Mouse (Mus musculus) kidney, embryonic 15.5 days (tissue): Measurements from ENCODE around the gene Pdhx. TPM values are rescaled to one million over a fixed set of nuclear protein-coding genes. Genes with fewer than 3 reads are reported as not detected.
A peak's percentile ranks its signal among the peaks of the same experiment; 100 is the strongest.

Experiments used
- ATAC-seq: fragments of 200-750 bp; cut with Nextera tagmentation; replicated peaks from 2 replicates; pipeline ENCODE4 v1.8.0; 2017; ENCODE audit warnings: moderate TSS enrichment; ENCODE audit not compliant: low FRiP score
- H3K27ac ChIP-seq: fragments of 300-500 bp; sonication (generic); 2 replicates; pipeline ENCODE4 v1.5.1; 2015; ENCODE audit warnings: mild to moderate bottlenecking, inconsistent platforms
- H3K27me3 ChIP-seq: fragments of 300-500 bp; sonication (generic); 2 replicates; pipeline ENCODE4 v1.6.1; 2015; ENCODE audit warnings: inconsistent platforms
- H3K36me3 ChIP-seq: fragments of 300-500 bp; sonication (generic); 2 replicates; pipeline ENCODE4 v1.6.1; 2015; ENCODE audit warnings: inconsistent platforms
- H3K4me1 ChIP-seq: fragments of 300-500 bp; sonication (generic); 2 replicates; pipeline ENCODE4 v1.6.1; 2015; ENCODE audit warnings: inconsistent platforms
- H3K4me2 ChIP-seq: fragments of 300-500 bp; sonication (generic); 2 replicates; pipeline ENCODE4 v1.6.1; 2015; ENCODE audit warnings: moderate library complexity, mild to moderate bottlenecking, inconsistent platforms
- H3K4me3 ChIP-seq: fragments of 300-500 bp; sonication (generic); replicated peaks from 2 replicates; pipeline ENCODE4 v1.5.1; 2015; ENCODE audit warnings: mild to moderate bottlenecking, inconsistent platforms
- H3K9ac ChIP-seq: fragments of 300-500 bp; sonication (generic); 2 replicates; pipeline ENCODE4 v1.6.1; 2015; ENCODE audit warnings: mild to moderate bottlenecking, inconsistent platforms
- H3K9me3 ChIP-seq: fragments of 300-500 bp; sonication (generic); replicated peaks from 2 replicates; pipeline ENCODE4 v1.6.1; 2016; ENCODE audit warnings: inconsistent platforms
- WGBS: fragments of 180-500 bp; shearing (Covaris S2); methylation state at CpG from one replicate; pipeline ENCODE4 v1.1.7; 2015; ENCODE audit warnings: mixed read lengths; 5-methylcytosine and 5-hydroxymethylcytosine counted together
- polyA plus RNA-seq: library from polyadenylated mRNA; unstranded; fragments of >200 nt; fragmentation: Nextera tagmentation; extraction: Ambion mirVana; gene quantifications from 2 replicates; pipeline ENCODE4 v1.2.1, GENCODE M21; 2015

Gene Pdhx
- polyA plus RNA-seq, 1 experiment from 2014 or later = 43.0 TPM

GRCm38 (mm10) chr2:103004599-103004998, 68.7 kb downstream of the Pdhx start:
- Histone ChIP-seq H3K36me3 (no peaks in the 10 kb centered on the region), H3K9me3 (no peaks in the 10 kb centered on the region), H3K27me3 (no peaks in the 10 kb centered on the region), H3K4me3 (no peak overlapping the region), H3K9ac (no peak overlapping the region), H3K4me1 (no peaks in the 10 kb centered on the region), H3K4me2 (no peak overlapping the region), H3K27ac (no peak overlapping the region)
- 0 out of 2 replicates have a peak, but pooled peaks have one; percentile 49 for ATAC-seq
- 27% methylated on average over 7 of the region's 7 CpGs for WGBS

GRCm38 (mm10) chr2:102999153-102999575, 74.1 kb downstream of the Pdhx start:
- no peak for ATAC-seq
- Histone ChIP-seq H3K36me3 (no peaks in the 10 kb centered on the region), H3K4me1 (no peaks in the 10 kb centered on the region), H3K9ac (no peak overlapping the region), H3K27ac (no peak overlapping the region), H3K9me3 (no peaks in the 10 kb centered on the region), H3K4me3 (no peak overlapping the region), H3K4me2 (no peak overlapping the region), H3K27me3 (no peaks in the 10 kb centered on the region)
- 41% methylated on average over 6 of the region's 6 CpGs for WGBS

GRCm38 (mm10) chr2:102998356-102998755, 75.0 kb downstream of the Pdhx start:
- Histone ChIP-seq H3K9ac (no peak overlapping the region), H3K4me1 (no peaks in the 10 kb centered on the region), H3K36me3 (no peaks in the 10 kb centered on the region), H3K27ac (no peak overlapping the region), H3K9me3 (no peaks in the 10 kb centered on the region), H3K4me2 (no peak overlapping the region), H3K27me3 (no peaks in the 10 kb centered on the region), H3K4me3 (no peak overlapping the region)
- no peak for ATAC-seq
- WGBS = 30% methylated on average over 5 of the region's 5 CpGs

- no peak overlapping the region for H3K4me2 ChIP-seq
- no peak for ATAC-seq
- 82% methylated on average over 1 of the region's 1 CpGs for WGBS
Observed at GRCm38 (mm10) chr2:102997874-102998273, 75.4 kb downstream of the Pdhx start.

GRCm38 (mm10) chr2:102993841-102994607, 79.3 kb downstream of the Pdhx start:
- Histone ChIP-seq H3K27me3 (no peaks in the 10 kb centered on the region), H3K4me1 (no peaks in the 10 kb centered on the region), H3K4me2 (no peak overlapping the region), H3K27ac (no peak overlapping the region), H3K36me3 (no peaks in the 10 kb centered on the region), H3K9ac (no peak overlapping the region), H3K9me3 (no peaks in the 10 kb centered on the region), H3K4me3 (no peak overlapping the region)
- WGBS = 83% methylated on average over 3 of the region's 3 CpGs
- no peak for ATAC-seq

More at GRCm38 (mm10) chr2:102997874-102998273, 75.4 kb downstream of the Pdhx start:
- no peak overlapping the region for H3K4me3 ChIP-seq
- no peaks in the 10 kb centered on the region for H3K36me3 ChIP-seq
- H3K27ac ChIP-seq = no peak overlapping the region
- no peak overlapping the region for H3K9ac ChIP-seq
- no peaks in the 10 kb centered on the region for H3K27me3 ChIP-seq
- H3K4me1 ChIP-seq = no peaks in the 10 kb centered on the region
- H3K9me3 ChIP-seq = no peaks in the 10 kb centered on the region

GRCm38 (mm10) chr2:102992405-102992804, 80.9 kb downstream of the Pdhx start:
- Histone ChIP-seq H3K9me3 (no peaks in the 10 kb centered on the region), H3K4me3 (no peak overlapping the region), H3K4me1 (no peaks in the 10 kb centered on the region), H3K9ac (no peak overlapping the region), H3K4me2 (no peak overlapping the region), H3K27me3 (no peaks in the 10 kb centered on the region), H3K36me3 (no peaks in the 10 kb centered on the region), H3K27ac (no peak overlapping the region)
- no peak for ATAC-seq
- WGBS = 66% methylated on average over 6 of the region's 6 CpGs

GRCm38 (mm10) chr2:102990301-102990702, 83.0 kb downstream of the Pdhx start:
- ATAC-seq = no peak
- Histone ChIP-seq H3K27ac (no peak overlapping the region), H3K4me1 (no peaks in the 10 kb centered on the region), H3K9me3 (no peaks in the 10 kb centered on the region), H3K4me3 (no peak overlapping the region), H3K27me3 (no peaks in the 10 kb centered on the region), H3K36me3 (no peaks in the 10 kb centered on the region), H3K4me2 (no peak overlapping the region), H3K9ac (no peak overlapping the region)
- WGBS = 41% methylated on average over 2 of the region's 2 CpGs

GRCm38 (mm10) chr2:102989446-102989845, 83.9 kb downstream of the Pdhx start:
- Histone ChIP-seq H3K27me3 (no peaks in the 10 kb centered on the region), H3K36me3 (no peaks in the 10 kb centered on the region), H3K4me3 (no peak overlapping the region), H3K9me3 (no peaks in the 10 kb centered on the region), H3K4me2 (no peak overlapping the region), H3K4me1 (no peaks in the 10 kb centered on the region), H3K27ac (no peak overlapping the region), H3K9ac (no peak overlapping the region)
- WGBS = 91% methylated on average over 1 of the region's 1 CpGs
- no peak for ATAC-seq

- Histone ChIP-seq H3K9ac (no peak overlapping the region), H3K27ac (no peak overlapping the region), H3K9me3 (no peaks in the 10 kb centered on the region), H3K4me3 (no peak overlapping the region), H3K4me1 (no peaks in the 10 kb centered on the region), H3K4me2 (no peak overlapping the region), H3K27me3 (no peaks in the 10 kb centered on the region), H3K36me3 (no peaks in the 10 kb centered on the region)
- ATAC-seq = no peak
- WGBS = 96% methylated on average over 4 of the region's 4 CpGs
Observed at GRCm38 (mm10) chr2:102987708-102988010, 85.7 kb downstream of the Pdhx start.

GRCm38 (mm10) chr2:102986964-102987707, 86.2 kb downstream of the Pdhx start:
- ATAC-seq = no peak
- WGBS = 82% methylated on average over 6 of the region's 6 CpGs

GRCm38 (mm10) chr2:102986424-102986823, 86.9 kb downstream of the Pdhx start:
- Histone ChIP-seq H3K9me3 (no peaks in the 10 kb centered on the region), H3K4me1 (no peaks in the 10 kb centered on the region), H3K4me2 (no peak overlapping the region), H3K27me3 (no peaks in the 10 kb centered on the region), H3K36me3 (no peaks in the 10 kb centered on the region), H3K27ac (no peak overlapping the region), H3K4me3 (no peak overlapping the region), H3K9ac (no peak overlapping the region)
- ATAC-seq = no peak
- WGBS = 82% methylated on average over 3 of the region's 3 CpGs

More at GRCm38 (mm10) chr2:102986964-102987707, 86.2 kb downstream of the Pdhx start:
- no peak overlapping the region for H3K4me2 ChIP-seq
- H3K9me3 ChIP-seq = no peaks in the 10 kb centered on the region
- H3K36me3 ChIP-seq = no peaks in the 10 kb centered on the region
- no peak overlapping the region for H3K27ac ChIP-seq
- H3K4me1 ChIP-seq = no peaks in the 10 kb centered on the region
- no peak overlapping the region for H3K4me3 ChIP-seq
- no peak overlapping the region for H3K9ac ChIP-seq
- no peaks in the 10 kb centered on the region for H3K27me3 ChIP-seq

- ATAC-seq = no peak
- no peak overlapping the region for H3K27ac ChIP-seq
- H3K4me2 ChIP-seq = no peak overlapping the region
- no peak overlapping the region for H3K4me3 ChIP-seq
- H3K4me1 ChIP-seq = no peaks in the 10 kb centered on the region
- 76% methylated on average over 2 of the region's 2 CpGs for WGBS
- no peaks in the 10 kb centered on the region for H3K36me3 ChIP-seq
- no peaks in the 10 kb centered on the region for H3K9me3 ChIP-seq
- H3K27me3 ChIP-seq = no peaks in the 10 kb centered on the region
- no peak overlapping the region for H3K9ac ChIP-seq
Observed at GRCm38 (mm10) chr2:102982822-102983221, 90.5 kb downstream of the Pdhx start.
